Mouse (Mus musculus): ENCODE results near the gene Zmat5.
"Not testable (repeated sequence)": the region's sequence is repeated elsewhere in the genome, so short reads cannot be mapped to it uniquely, and the experiment has no call there.

The Zmat5 gene

DNA sequence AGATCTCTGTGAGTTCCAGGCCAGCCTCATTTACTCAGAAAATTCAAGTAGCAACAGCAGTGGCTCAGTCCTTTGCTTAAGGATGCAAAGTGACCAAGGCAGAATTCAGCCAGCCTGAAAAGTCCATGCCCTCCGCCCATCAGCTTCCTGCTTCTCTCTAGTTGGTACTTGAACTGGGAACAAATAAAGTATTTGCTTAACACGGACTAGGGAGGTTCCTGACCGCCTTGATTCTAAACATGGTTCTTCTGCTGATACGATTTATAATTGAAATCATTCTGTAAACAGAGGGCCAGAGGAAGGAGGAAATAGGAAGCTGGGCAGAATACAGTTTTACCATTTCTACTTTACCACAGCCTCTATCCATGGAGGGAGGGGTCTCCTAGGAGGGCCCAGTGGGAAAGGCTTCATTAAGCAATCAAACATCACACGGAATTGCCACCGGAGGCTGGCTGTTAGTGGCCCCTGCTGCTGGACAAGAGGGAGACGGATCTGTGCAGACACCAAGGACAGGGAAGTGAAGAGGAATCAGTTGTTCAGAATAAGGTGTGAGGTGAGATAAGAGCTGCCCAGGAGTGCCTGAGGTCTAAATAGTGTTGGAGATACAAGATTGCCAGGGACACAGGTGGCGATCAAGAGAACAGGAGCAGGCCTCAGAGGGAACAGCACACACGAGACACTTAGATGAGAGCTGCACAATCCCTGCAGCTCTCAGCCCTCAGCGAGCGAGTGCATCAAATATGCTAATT lies 15.7 kb upstream of the Zmat5 start:
- no peak for DNase-seq (ENCODE audit: extremely low spot score, low spot score)

GRCm38 (mm10) chr11:4690353-4690752 lies 14.1 kb upstream of the Zmat5 start:
- DNase-seq (ENCODE audit: extremely low spot score, low spot score) = no peak

GRCm38 (mm10) chr11:4691213-4691612 lies 13.3 kb upstream of the Zmat5 start:
- no peak for DNase-seq (ENCODE audit: extremely low spot score, low spot score)

- no peak for DNase-seq (ENCODE audit: extremely low spot score, low spot score)
These were observed 12.3 kb upstream of the Zmat5 start for GRCm38 (mm10) chr11:4692162-4692561.

- no peak for DNase-seq (ENCODE audit: extremely low spot score, low spot score)
These were observed 7.2 kb upstream of the Zmat5 start for GRCm38 (mm10) chr11:4697043-4697983.

- DNase-seq (ENCODE audit: extremely low spot score, low spot score) = no peak
These were observed 3.8 kb upstream of the Zmat5 start for GRCm38 (mm10) chr11:4700726-4701125.

GRCm38 (mm10) chr11:4703688-4704071 lies 798 bp upstream of the Zmat5 start:
- DNase-seq (ENCODE audit: extremely low spot score, low spot score) = no peak

- DNase-seq (ENCODE audit: extremely low spot score, low spot score) = no peak
These were observed 700 bp downstream of the Zmat5 start for GRCm38 (mm10) chr11:4705178-4705577.

DNA sequence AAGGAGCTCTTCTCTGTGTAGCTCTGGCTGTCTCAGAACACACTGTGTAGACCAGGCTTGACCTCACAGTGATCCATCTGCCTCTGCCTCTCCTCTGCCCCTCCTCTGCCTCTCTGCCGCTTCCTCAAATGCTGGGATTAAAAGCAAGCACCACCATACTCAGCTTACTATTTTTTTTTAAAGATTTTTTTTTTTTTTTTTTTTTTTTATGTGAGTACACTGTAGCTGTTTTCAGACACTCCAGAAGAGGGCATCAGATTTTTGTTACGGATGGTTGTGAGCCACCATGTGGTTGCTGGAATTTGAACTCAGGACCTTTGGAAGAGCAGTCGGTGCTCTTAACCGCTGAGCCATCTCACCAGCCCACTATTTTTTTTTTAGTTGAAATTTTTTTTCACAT lies 5.7 kb downstream of the Zmat5 start:
- not testable (repeated sequence) for DNase-seq (ENCODE audit: extremely low spot score, low spot score)

GRCm38 (mm10) chr11:4712822-4713221 lies 8.3 kb downstream of the Zmat5 start:
- no peak for DNase-seq (ENCODE audit: extremely low spot score, low spot score)

GRCm38 (mm10) chr11:4714727-4715126 lies 10.2 kb downstream of the Zmat5 start:
- no peak for DNase-seq (ENCODE audit: extremely low spot score, low spot score)

- no peak for DNase-seq (ENCODE audit: extremely low spot score, low spot score)
These were observed 11.1 kb downstream of the Zmat5 start for GRCm38 (mm10) chr11:4715596-4715995.

DNA sequence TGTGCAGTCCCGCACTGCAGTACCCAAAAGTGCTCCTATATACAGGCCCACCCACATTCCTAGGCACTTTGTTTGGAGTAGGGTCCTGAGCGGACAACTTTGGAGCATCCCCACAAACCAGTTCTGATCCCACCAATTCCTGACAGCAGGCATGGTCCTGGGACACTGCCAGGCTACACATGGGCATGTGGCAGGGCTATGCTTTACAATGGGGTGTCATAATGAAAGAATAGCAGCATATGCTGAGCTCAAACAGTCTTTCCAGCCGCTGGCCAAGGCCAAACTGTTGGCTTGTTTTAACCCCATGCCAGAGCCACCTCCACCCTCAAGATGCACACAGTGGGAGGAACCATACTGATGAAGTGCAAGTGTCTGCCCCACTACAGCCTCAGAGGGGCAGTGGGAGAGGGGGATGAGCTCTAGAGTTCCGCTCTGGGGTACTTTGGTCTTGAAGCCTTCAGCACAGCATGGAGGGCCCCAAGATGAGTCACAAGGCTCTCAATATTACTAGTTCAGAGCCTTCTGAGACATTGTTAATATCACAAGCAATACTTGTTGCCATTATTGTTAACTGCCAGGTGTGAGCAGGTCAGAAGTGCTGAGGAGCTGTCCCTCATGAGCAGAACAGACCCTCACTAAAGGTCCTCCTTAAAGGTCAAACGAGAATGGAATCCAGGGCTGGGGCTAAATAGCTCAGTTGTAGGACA lies 12.2 kb downstream of the Zmat5 start:
- DNase-seq (ENCODE audit: extremely low spot score, low spot score) = no peak

- DNase-seq (ENCODE audit: extremely low spot score, low spot score) = no peak
These were observed 14.1 kb downstream of the Zmat5 start for GRCm38 (mm10) chr11:4718548-4718947.

DNA sequence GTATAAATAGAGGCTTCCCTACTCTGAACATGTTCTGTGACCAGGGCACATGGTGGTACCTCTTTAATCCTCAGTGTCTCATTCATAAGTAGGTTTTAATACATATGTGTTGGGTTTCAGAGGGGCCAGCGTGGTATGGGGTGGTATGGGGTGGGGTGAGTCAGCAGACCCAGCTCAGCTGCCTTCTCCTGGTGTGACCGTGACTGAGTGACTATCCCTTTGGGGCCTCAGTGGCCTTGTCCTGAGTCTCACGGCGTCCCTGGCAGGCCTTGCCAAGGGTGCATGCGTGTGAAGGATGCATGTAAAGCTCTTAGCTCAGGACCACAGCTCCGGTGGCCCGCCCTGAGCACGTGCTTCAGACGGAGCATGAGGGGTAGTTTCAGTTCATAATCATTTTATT lies 15.5 kb downstream of the Zmat5 start:
- no peak for DNase-seq (ENCODE audit: extremely low spot score, low spot score)

DNA sequence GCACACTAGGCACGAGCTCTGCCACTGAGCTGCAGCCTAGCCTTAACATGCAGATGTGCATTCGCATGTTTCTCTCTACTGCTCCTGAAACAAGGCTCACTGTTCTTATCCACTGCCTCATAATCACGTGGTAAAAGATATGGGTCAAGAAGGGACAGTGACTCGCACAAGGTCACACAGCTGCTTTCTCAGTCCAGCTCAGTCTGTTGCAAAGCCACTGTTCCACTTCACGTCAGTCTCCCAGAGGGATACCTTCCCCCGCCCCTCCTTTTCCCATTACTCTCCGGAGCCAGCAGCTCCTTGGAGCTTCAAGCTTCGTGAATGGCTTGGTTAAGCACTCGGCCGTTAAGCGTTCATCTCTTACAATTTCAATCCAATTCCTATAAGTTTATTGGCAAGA lies 15.9 kb downstream of the Zmat5 start:
- no peak for DNase-seq (ENCODE audit: extremely low spot score, low spot score)

GRCm38 (mm10) chr11:4720900-4721580 lies 16.6 kb downstream of the Zmat5 start:
- DNase-seq (ENCODE audit: extremely low spot score, low spot score) = no peak

DNA sequence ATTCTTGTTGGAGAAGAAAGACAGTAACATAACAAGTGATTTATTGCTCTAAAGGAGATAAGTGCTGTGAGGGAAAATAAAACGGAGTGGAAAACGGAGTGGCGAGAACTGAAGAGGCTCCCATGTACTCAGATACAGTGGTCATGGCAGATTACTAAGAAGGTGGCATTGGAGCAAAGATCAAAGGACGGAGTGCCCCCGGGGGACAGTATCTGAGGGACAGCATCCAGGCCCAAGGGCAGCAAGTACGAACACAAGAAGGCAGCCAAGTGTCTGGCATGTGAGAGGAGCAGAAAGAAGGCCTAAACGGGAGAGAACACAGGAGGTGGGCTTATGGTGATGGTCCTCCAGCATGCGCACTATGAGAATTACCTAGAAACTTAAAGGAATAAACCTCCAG lies 17.2 kb downstream of the Zmat5 start:
- no peak for DNase-seq (ENCODE audit: extremely low spot score, low spot score)

- DNase-seq (ENCODE audit: extremely low spot score, low spot score) = no peak
These were observed 25.1 kb downstream of the Zmat5 start for GRCm38 (mm10) chr11:4729603-4730002.

DNA sequence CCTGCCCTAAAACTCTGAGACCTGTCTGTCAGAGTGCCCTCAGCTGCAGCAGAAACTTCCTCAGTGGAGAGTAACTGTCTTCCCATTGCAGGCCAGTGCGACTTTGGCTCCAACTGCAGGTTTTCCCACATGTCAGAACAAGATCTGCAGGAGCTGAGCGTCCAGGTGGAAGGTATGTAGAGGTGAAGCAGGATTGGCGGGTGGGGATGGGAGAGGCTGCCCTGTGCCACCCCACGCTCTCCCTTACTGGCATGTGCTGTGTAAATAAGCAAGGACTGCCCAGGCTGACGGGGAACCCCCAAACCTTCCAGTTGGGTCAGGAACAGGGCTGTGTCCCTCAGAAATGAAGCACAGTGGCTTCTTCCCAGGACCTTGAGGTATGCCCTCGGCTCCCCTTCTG lies 25.6 kb downstream of the Zmat5 start:
- no peak for DNase-seq (ENCODE audit: extremely low spot score, low spot score)

DNA sequence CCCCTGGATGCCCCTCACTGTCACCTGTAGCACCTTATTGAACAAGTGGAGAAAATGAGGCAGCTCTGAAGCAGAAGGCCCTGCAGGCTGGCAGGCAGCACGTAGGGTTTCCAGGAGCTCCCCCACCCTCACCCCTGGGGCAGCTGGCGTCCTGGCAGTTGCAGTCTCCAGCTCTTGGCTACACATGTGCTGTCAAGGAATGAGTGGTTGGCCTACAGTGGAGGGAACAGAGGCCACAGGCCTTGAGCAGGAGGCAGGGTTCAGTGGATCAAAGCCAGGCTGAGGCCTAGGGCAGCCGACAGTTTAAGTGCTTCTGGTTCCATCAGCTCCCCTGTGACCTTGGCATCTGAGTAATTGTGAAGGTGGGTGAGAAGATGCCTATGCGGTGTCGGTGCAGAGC lies 26.4 kb downstream of the Zmat5 start:
- no peak for DNase-seq (ENCODE audit: extremely low spot score, low spot score)

All from neural tube, embryonic 10.5 days (tissue).